Comparison of ENCODE assay signal across 8 mouse cellular contexts in the genomic region with DNA sequence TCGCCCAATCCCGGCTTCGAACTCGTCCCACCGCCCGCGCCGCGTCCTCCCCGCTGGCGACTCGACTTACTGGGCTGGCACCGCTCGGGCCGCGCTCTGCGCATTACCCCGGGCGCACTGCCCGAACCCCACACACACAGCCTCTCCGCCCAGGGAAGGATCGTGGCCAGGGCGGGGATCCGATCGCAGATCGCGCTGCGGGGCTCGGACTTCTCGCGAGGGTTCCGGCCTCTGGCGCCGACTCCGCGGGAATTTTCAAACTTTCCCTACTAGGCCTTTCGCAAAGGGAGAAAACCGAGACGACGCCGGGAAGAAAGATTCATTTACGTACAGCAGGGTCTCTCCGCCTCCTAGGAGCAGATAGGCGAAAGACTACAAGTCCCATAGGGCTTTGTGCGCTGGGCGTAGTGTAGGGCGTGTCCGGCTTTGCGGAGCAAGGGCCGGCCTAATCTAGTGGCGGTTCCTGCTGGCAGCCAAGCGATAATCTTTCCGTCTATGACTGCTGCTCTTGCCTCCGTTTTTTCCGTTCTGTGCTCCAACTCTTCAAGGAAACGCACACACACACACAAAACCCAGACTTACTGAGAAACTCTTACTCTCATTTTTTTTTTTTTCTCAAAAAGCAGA. TPM values are rescaled to one million over a fixed set of nuclear protein-coding genes. Genes with fewer than 3 reads are reported as not detected.
A peak's percentile ranks its signal among the peaks of the same experiment; 100 is the strongest.
DNase-seq lines count a peak whose midpoint lies in the region; ATAC-seq lines count a peak whose summit lies in the region.

A gene (minus strand): TSS at position 168 of the 627 bp plus-strand sequence.

- no peaks in the 10 kb centered on the region for H3K9me3 ChIP-seq in intestine, embryonic 14.5 days (ENCODE audit: control insufficient read depth, low read length)

- intact Hi-C loops in left cerebral cortex, postnatal 14 days (cut with DNase I): loop anchor here (5.0 kb wide), 1 partner anchor 44 kb away; no protein-coding TSS in a partner anchor

- H3K36me3 ChIP-seq in intestine, embryonic 14.5 days (ENCODE audit: control insufficient read depth, insufficient read depth, low read length): peaks cover 6% of the 10 kb centered on the region

- H3K4me1 ChIP-seq in intestine, embryonic 14.5 days (replicated peaks; ENCODE audit: control insufficient read depth, insufficient read depth, low read length): peaks cover 13% of the 10 kb centered on the region

- H3K27me3 ChIP-seq in intestine, embryonic 14.5 days (replicated peaks; ENCODE audit: control insufficient read depth, insufficient read depth, low read length): no peaks in the 10 kb centered on the region

- peak; percentile 97 to 98 for DNase-seq in adrenal gland, adult 18-20 months (ENCODE audit: low spot score in 2 of 2)
- DNase-seq in embryo, embryonic 11 days: peak; percentile 99
- peak; percentile 98 for DNase-seq in gastrocnemius, postnatal 25 days
- peak; percentile 98 for DNase-seq in intestine, embryonic 14.5 days (ENCODE audit: low spot score)
- DNase-seq in left cerebral cortex, postnatal 14 days (ENCODE audit: low spot score in 2 of 2): peak; percentile 99
- DNase-seq in mesoderm, embryonic 11.5 days (ENCODE audit: low read depth, low spot score): peak; percentile 99
- DNase-seq in right cerebral cortex, postnatal 36 days (ENCODE audit: low spot score in 2 of 2): peak; percentile 96 to 98
- peak; percentile 98 for DNase-seq in yolk sac, embryonic 10.5 days (ENCODE audit: low spot score)

- under 1% methylated on average over 56 of the region's 56 CpGs for WGBS in intestine, embryonic 14.5 days

- H3K9ac ChIP-seq in intestine, embryonic 14.5 days (ENCODE audit: low read length): peak within 1 kb of the TSS; percentile 94

- peak within 1 kb of the TSS; percentile 99 for H3K27ac ChIP-seq in intestine, embryonic 14.5 days (ENCODE audit: low read depth)

- peak; percentile 97 for ATAC-seq in intestine, embryonic 14.5 days (replicated peaks; ENCODE audit: low FRiP score, low TSS enrichment, low read depth)

- peak within 1 kb of the TSS; percentile 81 for H3K4me3 ChIP-seq in intestine, embryonic 14.5 days (ENCODE audit: low read depth, low read length)

- peak within 1 kb of the TSS; percentile 89 for H3K4me2 ChIP-seq in intestine, embryonic 14.5 days (ENCODE audit: low read length)

RNA-seq across cellular contexts. Expression of the gene that starts here (rescaled TPM):
- total RNA-seq in adrenal gland, adult 18-20 months (2021): 10 to 100 TPM; 34.6 to 34.9 TPM
- 10 to 100 TPM; 15.3 to 19.1 TPM for total RNA-seq in gastrocnemius, postnatal 25 days (2021)
- 33.1 and 35.1 TPM in 2 replicates for polyA plus RNA-seq in intestine, embryonic 14.5 days (2014; fragmentation: Nextera tagmentation; extraction: Ambion mirVana)
- 10 to 100 TPM; 24.6 to 28.4 TPM for total RNA-seq in left cerebral cortex, postnatal 14 days (2021)

Comparison
In these comparisons a context has a peak if more than half of its experiments do, and no peak if none do; other contexts are left out.
1. Peak in every context shown above with its lines: DNase-seq, ATAC-seq, H3K4me3 ChIP-seq and H3K27ac ChIP-seq.